In the genomic region with DNA sequence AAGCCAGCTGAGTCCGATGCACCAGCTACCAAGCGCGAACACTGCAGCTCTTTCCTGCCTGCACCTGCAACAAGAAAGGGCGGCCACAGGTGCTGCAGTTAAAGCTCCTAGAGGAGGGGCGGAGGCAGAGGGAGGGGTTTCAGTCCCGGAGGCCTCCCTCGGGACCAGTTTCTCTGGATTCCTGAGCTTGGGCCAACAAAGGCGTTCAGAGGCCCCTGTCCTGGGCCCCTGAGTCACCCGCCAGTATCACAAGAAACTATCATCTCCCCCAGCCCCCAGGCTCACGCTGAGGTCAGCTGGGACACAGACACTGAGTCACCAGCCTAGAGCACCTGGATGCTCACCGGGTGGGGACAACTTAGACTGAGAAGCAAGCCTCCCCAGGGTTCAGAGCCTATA, we compare ENCODE assay signal across 8 mouse cellular contexts. TPM values are rescaled to one million over a fixed set of nuclear protein-coding genes. Genes with fewer than 3 reads are reported as not detected.
DNase-seq lines count a peak whose midpoint lies in the region; ATAC-seq and TF ChIP-seq lines count a peak whose summit lies in the region.

A gene (minus strand): TSS at position 78 of the 399 bp plus-strand sequence.

- H3K9ac ChIP-seq in CH12.LX (ENCODE audit: insufficient read depth, low read depth): no peak within 1 kb of the TSS
- peak within 1 kb of the TSS; percentile 71 for H3K9ac ChIP-seq in kidney, embryonic 16.5 days (replicated peaks; ENCODE audit: low read length)
- no peak within 1 kb of the TSS for H3K9ac ChIP-seq in midbrain, embryonic 12.5 days (replicated peaks)

- H3K79me2 ChIP-seq in CH12.LX (replicated peaks; ENCODE audit: control insufficient read depth, extremely low read depth, insufficient read depth, poor library complexity, severe bottlenecking): no peaks in the 10 kb centered on the region

- H3K9me3 ChIP-seq in CH12.LX (replicated peaks; ENCODE audit: low read length): no peaks in the 10 kb centered on the region
- H3K9me3 ChIP-seq in kidney, embryonic 16.5 days (ENCODE audit: low read length): no peaks in the 10 kb centered on the region
- H3K9me3 ChIP-seq in midbrain, embryonic 12.5 days: no peaks in the 10 kb centered on the region

- H3K36me3 ChIP-seq in CH12.LX (replicated peaks in 1 of 2; ENCODE audit: control insufficient read depth in 1 of 2, insufficient read depth in 1 of 2, low read length in 1 of 2): no peaks in the 10 kb centered on the region
- no peaks in the 10 kb centered on the region for H3K36me3 ChIP-seq in kidney, embryonic 16.5 days (ENCODE audit: insufficient read depth, low read length)
- no peaks in the 10 kb centered on the region for H3K36me3 ChIP-seq in midbrain, embryonic 12.5 days

- H3K4me2 ChIP-seq in CH12.LX (ENCODE audit: insufficient read depth, low read depth, poor library complexity, severe bottlenecking): 0 out of 2 replicates have a peak within 1 kb of the TSS, but pooled peaks have one; percentile 2
- peak within 1 kb of the TSS; percentile 44 for H3K4me2 ChIP-seq in kidney, embryonic 16.5 days (replicated peaks; ENCODE audit: low read depth, low read length)
- H3K4me2 ChIP-seq in midbrain, embryonic 12.5 days (replicated peaks): peak within 1 kb of the TSS; percentile 21

- no peak for TF ChIP-seq RAD21 in CH12.LX (IDR thresholded peaks at IDR 0.05; ENCODE audit: low read depth, low read length)

- H3K4me3 ChIP-seq in CH12.LX (replicated peaks in 1 of 3; ENCODE audit: low read depth in 2 of 3, low read length in 2 of 3, poor library complexity in 1 of 3): no peak within 1 kb of the TSS
- H3K4me3 ChIP-seq in kidney, embryonic 16.5 days (ENCODE audit: low read length): peak within 1 kb of the TSS; percentile 49
- H3K4me3 ChIP-seq in midbrain, embryonic 12.5 days: no peak within 1 kb of the TSS
- no peak within 1 kb of the TSS for H3K4me3 ChIP-seq in left cerebral cortex, adult 2 months

- intact Hi-C loops in left cerebral cortex, adult 2 months (cut with DNase I): no loop called here

- 8% methylated on average over 11 of the region's 11 CpGs for WGBS in kidney, embryonic 16.5 days
- 2% methylated on average over 11 of the region's 11 CpGs for WGBS in midbrain, embryonic 12.5 days

- dilution Hi-C loops in CH12.LX (cut with MboI; ENCODE audit: extremely low pct_ligation_motif_present, extremely low pct_unique_long_range_greater_than_20kb, low sequenced_read_pairs): no loop called here

- no peak within 1 kb of the TSS for H3K27ac ChIP-seq in CH12.LX (ENCODE audit: insufficient read depth, low read depth)
- peak within 1 kb of the TSS; percentile 86 for H3K27ac ChIP-seq in kidney, embryonic 16.5 days (ENCODE audit: low read length)
- H3K27ac ChIP-seq in midbrain, embryonic 12.5 days (replicated peaks): no peak within 1 kb of the TSS
- no peak within 1 kb of the TSS for H3K27ac ChIP-seq in left cerebral cortex, adult 2 months

- TF ChIP-seq CTCF in CH12.LX (conservative IDR thresholded peaks at IDR 0.05 in 1 of 2, IDR thresholded peaks at IDR 0.05 in 1 of 2; ENCODE audit: low read depth in 2 of 2, low read length in 2 of 2): no peak
- no peak for TF ChIP-seq CTCF in left cerebral cortex, adult 2 months (IDR thresholded peaks at IDR 0.05)

- peaks cover 22 to 46% of the 10 kb centered on the region in 2 experiments for H3K4me1 ChIP-seq in CH12.LX (ENCODE audit: control insufficient read depth in 1 of 2, insufficient read depth in 2 of 2)
- H3K4me1 ChIP-seq in kidney, embryonic 16.5 days (ENCODE audit: insufficient read depth, low read length): peaks cover 27% of the 10 kb centered on the region
- peaks cover 10% of the 10 kb centered on the region; the same call in 1 of the 2 replicates for H3K4me1 ChIP-seq in midbrain, embryonic 12.5 days

- TF ChIP-seq EP300 in CH12.LX (IDR thresholded peaks at IDR 0.05; ENCODE audit: low read length): peak; percentile 55; the same call in 1 of the 2 replicates

- peak; percentile 62 for ATAC-seq in kidney, embryonic 16.5 days (ENCODE audit: low FRiP score, low TSS enrichment)
- ATAC-seq in midbrain, embryonic 12.5 days (ENCODE audit: low FRiP score, low read depth): no peak

- peaks cover 5% of the 10 kb centered on the region for H3K27me3 ChIP-seq in CH12.LX (replicated peaks)
- H3K27me3 ChIP-seq in kidney, embryonic 16.5 days (ENCODE audit: insufficient read depth, low read length): peaks cover 19% of the 10 kb centered on the region
- peaks cover 56% of the 10 kb centered on the region for H3K27me3 ChIP-seq in midbrain, embryonic 12.5 days

- no peak for TF ChIP-seq POLR2A in CH12.LX (IDR thresholded peaks at IDR 0.05; ENCODE audit: low read depth, low read length)

- DNase-seq in CH12.LX (ENCODE audit: extremely low read depth) (peak; percentile 64), NIH3T3 (ENCODE audit: low read depth) (peak; percentile 35)
- no peak for DNase-seq in frontal cortex, postnatal 14 days (ENCODE audit: low spot score in 2 of 2)
- no peak for DNase-seq in cerebellum, adult 9-11 months
- no peak for DNase-seq in right cerebral cortex, postnatal 36 days (ENCODE audit: low spot score in 2 of 2)
- no peak for DNase-seq in left cerebral cortex, adult 2 months (ENCODE audit: extremely low spot score in 1 of 2, low spot score in 2 of 2)

- in situ Hi-C loops in CH12.LX (cut with MboI; ENCODE audit: low pct_ligation_motif_present, low pct_unique_long_range_greater_than_20kb, low sequenced_read_pairs): no loop called here

TF ChIP-seq in CH12.LX, 34 proteins besides CTCF, POLR2A, EP300 and RAD21:
- TF ChIP-seq JUN (IDR thresholded peaks at IDR 0.05; ENCODE audit: insufficient read depth, low read depth, low read length): no peak
- TF ChIP-seq SMC3 (IDR thresholded peaks at IDR 0.05; ENCODE audit: low read depth, low read length): no peak
- no peak for TF ChIP-seq ELF1 (IDR thresholded peaks at IDR 0.05; ENCODE audit: low read depth, low read length)
- peak; percentile 78 for TF ChIP-seq BHLHE40 (IDR thresholded peaks at IDR 0.05; ENCODE audit: low read depth, low read length)
- TF ChIP-seq MEF2A (IDR thresholded peaks at IDR 0.05; ENCODE audit: borderline replicate concordance, low read depth, low read length): no peak
- TF ChIP-seq ZKSCAN1 (IDR thresholded peaks at IDR 0.05; ENCODE audit: borderline replicate concordance, low read depth, low read length): no peak
- TF ChIP-seq ETS1 (conservative IDR thresholded peaks at IDR 0.05; ENCODE audit: low read depth, low read length): peak; percentile 73
- 0 out of 2 replicates have a peak, but pooled peaks have one; percentile 43 for TF ChIP-seq RCOR1 (conservative IDR thresholded peaks at IDR 0.05; ENCODE audit: low read depth, low read length)
- no peak for TF ChIP-seq CHD1 (IDR thresholded peaks at IDR 0.05; ENCODE audit: low read depth, low read length)
- no peak for TF ChIP-seq JUND (conservative IDR thresholded peaks at IDR 0.05; ENCODE audit: low read depth, low read length)
- TF ChIP-seq E2F4 (IDR thresholded peaks at IDR 0.05; ENCODE audit: insufficient replicate concordance, low read depth, low read length): no peak
- TF ChIP-seq IRF4 (IDR thresholded peaks at IDR 0.05; ENCODE audit: low read depth, low read length): peak; percentile 67
- TF ChIP-seq MAZ (IDR thresholded peaks at IDR 0.05; ENCODE audit: low read depth, low read length): no peak
- TF ChIP-seq HCFC1 (IDR thresholded peaks at IDR 0.05; ENCODE audit: low read depth, low read length): no peak
- TF ChIP-seq TCF12 (IDR thresholded peaks at IDR 0.05; ENCODE audit: low read depth, low read length): peak; percentile 57; the same call in 1 of the 2 replicates
- TF ChIP-seq NRF1 (IDR thresholded peaks at IDR 0.05; ENCODE audit: low read depth, low read length): no peak
- TF ChIP-seq PAX5 (IDR thresholded peaks at IDR 0.05; ENCODE audit: low read length): no peak
- TF ChIP-seq MAX (IDR thresholded peaks at IDR 0.05; ENCODE audit: low read length): no peak
- no peak for TF ChIP-seq UBTF (IDR thresholded peaks at IDR 0.05; ENCODE audit: low read depth, low read length)
- TF ChIP-seq POLR2AphosphoS2 (IDR thresholded peaks at IDR 0.05; ENCODE audit: low read depth, low read length): no peak
- TF ChIP-seq USF1 (IDR thresholded peaks at IDR 0.05; ENCODE audit: low read depth, low read length): no peak
- peak; percentile 31; the same call in 1 of the 2 replicates for TF ChIP-seq CHD2 (IDR thresholded peaks at IDR 0.05; ENCODE audit: low read length)
- TF ChIP-seq ZC3H11A (IDR thresholded peaks at IDR 0.05; ENCODE audit: low read depth, low read length): no peak
- TF ChIP-seq NELFE (IDR thresholded peaks at IDR 0.05; ENCODE audit: low read depth, low read length): no peak
- no peak for TF ChIP-seq GABPA (IDR thresholded peaks at IDR 0.05; ENCODE audit: insufficient replicate concordance, low read depth, low read length)
- TF ChIP-seq MYC (IDR thresholded peaks at IDR 0.05; ENCODE audit: low read depth, low read length): no peak
- no peak for TF ChIP-seq ZNF384 (IDR thresholded peaks at IDR 0.05; ENCODE audit: low read depth, low read length)
- 0 out of 2 replicates have a peak, but pooled peaks have one; percentile 21 for TF ChIP-seq SIN3A (IDR thresholded peaks at IDR 0.05; ENCODE audit: low read length)
- TF ChIP-seq USF2 (conservative IDR thresholded peaks at IDR 0.05; ENCODE audit: low read depth, low read length): no peak
- no peak for TF ChIP-seq TBP (conservative IDR thresholded peaks at IDR 0.05; ENCODE audit: low read depth, low read length)
- 0 out of 2 replicates have a peak, but pooled peaks have one; percentile 29 for TF ChIP-seq MXI1 (IDR thresholded peaks at IDR 0.05; ENCODE audit: low read depth, low read length)
- TF ChIP-seq MAFK (IDR thresholded peaks at IDR 0.05; ENCODE audit: insufficient replicate concordance, low read length): no peak
- no peak for TF ChIP-seq KAT2A (IDR thresholded peaks at IDR 0.05; ENCODE audit: insufficient replicate concordance, low read length)
- no peak for TF ChIP-seq ZMIZ1 (IDR thresholded peaks at IDR 0.05; ENCODE audit: low read depth, low read length)
TF ChIP-seq in CH12.LX: peak in this region for 8.

RNA-seq across cellular contexts. Expression of the gene that starts here (rescaled TPM):
- 0.08 TPM in 1 of 2 replicates, not detected in the other for total RNA-seq in CH12.LX (2012; rRNA removed)
- 0.16 and 0.51 TPM in 2 replicates for total RNA-seq in CH12.LX (2014; rRNA removed)
- 0.17 and 0.31 TPM in 2 replicates for polyA plus RNA-seq in CH12.LX (2012; ENCODE audit: insufficient read length, low read depth)
- 63.1 and 64.7 TPM in 2 replicates for polyA plus RNA-seq in kidney, embryonic 16.5 days (2015; fragmentation: Nextera tagmentation; extraction: Ambion mirVana)
- polyA plus RNA-seq in midbrain, embryonic 12.5 days (2016; fragmentation: Nextera tagmentation; extraction: Ambion mirVana): 0.98 and 2.0 TPM in 2 replicates
- not detected for total RNA-seq in left cerebral cortex, adult 2 months (2021)

Comparison
In these comparisons a context has a peak if more than half of its experiments do, and no peak if none do; other contexts are left out.
1. RNA of the gene that starts here (polyA plus RNA-seq): 63.1 to 64.7 TPM in kidney, embryonic 16.5 days; 0.98 to 2.0 TPM in midbrain, embryonic 12.5 days and 0.17 to 0.31 TPM in CH12.LX; every median in the first group is over 10 times any median in the second.
2. Peak in DNase-seq and H3K4me2 ChIP-seq in CH12.LX; RNA of the gene not detected or under 1 TPM.
3. Peak in every context shown above with its lines, with median percentiles within 50 percentile points of each other: H3K4me2 ChIP-seq.